Mouse (Mus musculus) monocyte, adult 59 days (primary cell): Measurements from ENCODE around the gene Gimap8. TPM values are rescaled to one million over a fixed set of nuclear protein-coding genes. Genes with fewer than 3 reads are reported as not detected.

Experiments used
- total RNA-seq, 2 experiments: library from RNA; stranded (reverse); gene quantifications; one replicate each; pipeline ENCODE4 v1.2.4; 2023

Gene Gimap8
- total RNA-seq: under 1 TPM; 0.39 to 0.89 TPM

DNA sequence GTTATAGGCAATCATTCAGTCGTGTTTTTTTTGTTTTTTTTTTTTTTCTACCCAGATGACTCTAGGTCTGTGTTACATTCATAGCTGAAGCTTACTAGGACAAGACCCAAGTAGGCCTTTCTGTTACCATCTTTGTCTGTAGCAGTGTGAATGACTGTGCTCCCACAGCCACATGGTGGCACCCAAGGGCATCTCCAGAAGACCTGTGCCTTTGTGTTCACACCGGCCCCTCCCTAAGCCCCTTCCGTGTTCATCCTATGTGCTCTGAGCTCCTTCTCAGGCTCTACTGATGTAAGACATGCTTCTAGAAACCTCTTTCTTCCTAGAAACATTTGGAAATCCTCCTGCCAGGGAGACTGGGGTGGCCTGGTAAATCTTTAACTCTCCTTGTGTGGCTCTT lies at the start of gene Gimap8:
Gene Gimap8 (plus strand): TSS at position 240 of the 400 bp plus-strand sequence.

DNA sequence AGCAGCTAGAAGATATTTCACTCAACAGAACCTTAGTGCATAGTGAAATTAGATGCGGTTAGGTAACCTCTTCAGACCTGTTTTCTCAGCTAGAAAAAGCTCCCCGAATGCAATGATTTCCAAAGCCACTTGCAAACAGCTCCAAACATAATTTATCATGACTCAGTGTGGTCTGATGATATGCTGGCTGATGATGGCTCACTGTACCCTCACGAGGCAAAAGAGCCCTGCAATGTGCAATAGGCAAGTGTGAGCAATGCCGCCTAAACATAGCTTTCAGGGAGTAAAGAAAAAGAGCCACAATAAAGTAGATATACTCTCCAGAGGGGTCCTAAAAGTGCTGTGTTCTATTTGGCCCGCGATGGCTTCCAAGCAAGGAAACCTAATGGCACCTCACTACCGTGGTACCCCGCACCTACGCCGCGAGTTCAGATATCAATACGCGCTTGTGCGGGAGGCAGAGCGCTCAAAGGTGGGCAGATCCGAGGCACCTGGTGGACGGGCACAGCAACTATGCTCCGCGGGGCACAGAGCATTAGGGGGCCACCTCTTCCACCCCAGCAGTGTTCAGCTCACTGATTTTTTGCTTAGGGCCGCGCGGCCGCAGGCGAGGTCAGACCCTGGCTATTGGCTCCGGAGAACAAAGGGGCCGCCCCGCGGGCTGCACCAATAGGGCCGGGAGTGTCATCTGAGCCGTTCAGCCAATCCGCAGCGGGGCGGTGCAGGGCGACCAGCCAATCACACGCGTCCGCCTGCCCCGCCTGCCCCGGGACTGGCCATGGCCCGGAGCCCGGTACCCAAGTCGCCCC lies 45.6 kb upstream of the Gimap8 start, which contains the start of gene Zfp775:
Gene Zfp775 (plus strand): TSS at position 793 of the 809 bp plus-strand sequence.

DNA sequence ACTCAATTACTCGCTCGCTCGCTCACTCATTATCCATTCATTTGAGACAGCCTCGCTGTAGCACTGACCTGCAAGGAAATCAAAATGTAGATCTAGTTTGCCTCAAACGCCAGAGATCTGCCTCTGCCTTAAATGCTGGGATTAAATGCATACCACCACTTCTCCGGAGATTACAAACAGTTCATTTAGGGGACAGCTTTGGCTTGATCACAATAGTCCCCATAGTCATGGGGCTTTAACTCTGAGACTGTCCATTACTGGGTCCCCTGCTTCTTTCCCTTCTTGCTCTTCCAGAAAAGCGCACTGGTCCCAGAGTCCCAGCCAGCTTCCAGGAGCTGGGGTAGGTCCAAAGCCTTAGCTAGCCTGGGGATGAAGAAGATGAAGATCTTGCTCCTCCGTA lies 20.6 kb upstream of the Gimap8 start, which contains the start of gene AI854703:
Gene AI854703 (plus strand): TSS at position 301 of the 400 bp plus-strand sequence.

DNA sequence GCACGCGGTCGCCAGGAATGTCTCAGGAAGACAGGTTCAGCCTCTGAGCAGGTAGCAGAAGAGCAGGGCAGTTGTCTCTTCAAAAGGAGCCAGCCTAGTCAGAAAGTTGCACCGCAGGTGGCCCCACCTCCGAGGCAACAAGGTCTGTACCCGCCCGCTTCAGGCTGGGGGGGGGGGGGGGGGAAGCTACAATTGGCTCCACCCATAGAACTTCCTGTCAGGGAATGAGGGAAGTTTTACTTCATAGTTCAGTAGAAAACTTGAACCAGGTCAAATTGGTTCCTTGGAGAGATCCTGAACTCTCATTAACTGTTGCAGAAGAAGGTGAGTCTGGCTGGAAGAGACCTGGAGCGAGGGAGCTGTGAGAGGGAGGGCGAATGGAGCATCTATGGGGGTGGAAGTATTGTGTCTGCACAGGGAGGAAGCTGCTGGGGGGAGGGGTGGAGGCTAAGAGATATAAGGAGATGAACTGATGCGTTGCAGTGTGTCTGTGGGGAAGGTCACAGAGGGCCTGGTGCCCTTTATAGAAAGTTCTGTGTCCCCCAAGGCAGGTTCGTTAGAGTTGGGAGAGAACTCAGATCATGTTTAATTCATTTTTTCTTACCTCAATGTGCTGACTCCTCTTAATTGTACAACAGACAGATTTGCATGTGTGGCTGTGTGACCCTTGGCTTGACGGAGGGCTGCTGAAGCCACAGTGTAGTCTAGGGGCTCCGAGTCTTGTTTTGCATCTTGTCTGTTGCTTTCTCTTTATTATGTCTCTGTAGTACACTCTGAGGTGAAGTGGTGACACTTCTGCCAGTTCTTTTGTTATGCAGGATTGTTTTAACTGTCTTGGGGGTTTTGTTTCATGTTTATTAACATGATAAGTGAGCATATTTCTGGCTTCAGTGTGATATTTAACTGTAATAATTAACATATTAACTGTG lies 29.2 kb downstream of the Gimap8 start, which contains the start of gene Gimap9:
Gene Gimap9 (plus strand): TSS at position 199 of the 929 bp plus-strand sequence.

DNA sequence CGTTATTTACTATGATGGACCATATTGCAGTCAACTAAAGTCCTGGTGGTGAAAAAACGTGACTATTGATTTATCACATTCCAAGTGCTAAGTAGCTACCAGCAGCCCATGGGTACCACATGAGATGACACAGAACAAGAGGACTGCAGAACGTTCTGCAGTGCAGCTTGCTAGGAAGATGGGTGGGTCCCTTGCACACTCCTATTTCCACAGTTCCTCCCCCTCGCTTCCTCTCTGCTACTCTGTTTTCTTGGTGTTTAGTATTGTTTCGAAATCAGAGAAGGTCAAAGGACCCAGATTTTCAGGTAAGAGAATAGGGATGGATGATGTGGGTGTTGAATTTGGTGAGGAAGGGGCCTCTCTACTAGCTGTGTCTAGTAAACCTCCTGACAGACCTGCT lies 37.3 kb downstream of the Gimap8 start, which contains the start of gene Gimap4:
Gene Gimap4 (plus strand): TSS at position 231 of the 400 bp plus-strand sequence.

Other genes with a start within 250 kb of the Gimap8 start
- 10 to 100 TPM; 49.1 to 56.8 TPM for gene Zfp467, start 201.4 kb upstream of the Gimap8 start, total RNA-seq
- gene Sspo, start 199.0 kb upstream of the Gimap8 start, total RNA-seq: under 1 TPM; 0.52 TPM
- gene Atp6v0e2, start 109.6 kb upstream of the Gimap8 start, total RNA-seq: 1 to 10 TPM; 1.4 to 2.6 TPM
- gene Lrrc61, start 92.4 kb upstream of the Gimap8 start, total RNA-seq: 10 to 100 TPM; 53.5 to 56.8 TPM
- 1 to 10 TPM; 1.7 to 2.6 TPM for gene Rarres2, start 74.4 kb upstream of the Gimap8 start, total RNA-seq
- gene Gm45021, start 57.6 kb upstream of the Gimap8 start, total RNA-seq: not detected
- gene Repin1, start 53.4 kb upstream of the Gimap8 start, total RNA-seq: 1 to 10 TPM; 8.3 to 9.3 TPM
- gene Gm44965, start 53.3 kb upstream of the Gimap8 start, total RNA-seq: not detected
- gene Zfp775, start 45.2 kb upstream of the Gimap8 start, total RNA-seq: 1 to 10 TPM; 2.7 to 3.6 TPM
- not detected for gene AI854703, start 20.5 kb upstream of the Gimap8 start, total RNA-seq
- 1 to 10 TPM in 1 of 2 experiments, under 1 TPM in 1; 1.00 to 1.4 TPM for gene Gimap9, start 28.9 kb downstream of the Gimap8 start, total RNA-seq
- 1 to 10 TPM in 1 of 2 experiments, under 1 TPM in 1; 0.82 to 2.7 TPM for gene Gimap4, start 37.3 kb downstream of the Gimap8 start, total RNA-seq
- gene Gimap6, start 61.0 kb downstream of the Gimap8 start, total RNA-seq: 1 to 10 TPM; 8.3 to 9.2 TPM
- not detected for gene Gm28053, start 71.4 kb downstream of the Gimap8 start, total RNA-seq
- gene Gimap7, start 71.4 kb downstream of the Gimap8 start, total RNA-seq: not detected
- 1 to 10 TPM; 1.1 to 1.6 TPM for gene Gimap1, start 91.8 kb downstream of the Gimap8 start, total RNA-seq
- gene Gimap5, start 99.0 kb downstream of the Gimap8 start, total RNA-seq: 1 to 10 TPM in 1 of 2 experiments, under 1 TPM in 1; 0.46 to 1.2 TPM
- 1 to 10 TPM in 1 of 2 experiments, under 1 TPM in 1; 1.00 to 1.8 TPM for gene Gimap3, start 123.6 kb downstream of the Gimap8 start, total RNA-seq
- gene Tmem176a, start 193.7 kb downstream of the Gimap8 start, total RNA-seq: 10 to 100 TPM; 72.6 to 75.1 TPM
- gene Tmem176b, start 194.3 kb downstream of the Gimap8 start, total RNA-seq: 100 to 1,000 TPM; 215 to 221 TPM
- not detected for gene Aoc1, start 225.7 kb downstream of the Gimap8 start, total RNA-seq